Mouse (Mus musculus) embryonic fibroblast, embryonic 13.5 days (primary cell): Measurements from ENCODE around the gene Hps4.

Source experiments
- CTCF ChIP-seq: IDR thresholded peaks from 2 replicates; pipeline ENCODE4 v1.5.1; 2011; ENCODE audit warnings: mild to moderate bottlenecking, control low read depth, low read length, moderate library complexity, borderline replicate concordance; ENCODE audit not compliant: insufficient read depth
- POLR2A ChIP-seq: IDR thresholded peaks from 2 replicates; pipeline ENCODE4 v1.6.1; 2011; ENCODE audit warnings: low read depth, mild to moderate bottlenecking, control low read depth, low read length, moderate library complexity

DNA sequence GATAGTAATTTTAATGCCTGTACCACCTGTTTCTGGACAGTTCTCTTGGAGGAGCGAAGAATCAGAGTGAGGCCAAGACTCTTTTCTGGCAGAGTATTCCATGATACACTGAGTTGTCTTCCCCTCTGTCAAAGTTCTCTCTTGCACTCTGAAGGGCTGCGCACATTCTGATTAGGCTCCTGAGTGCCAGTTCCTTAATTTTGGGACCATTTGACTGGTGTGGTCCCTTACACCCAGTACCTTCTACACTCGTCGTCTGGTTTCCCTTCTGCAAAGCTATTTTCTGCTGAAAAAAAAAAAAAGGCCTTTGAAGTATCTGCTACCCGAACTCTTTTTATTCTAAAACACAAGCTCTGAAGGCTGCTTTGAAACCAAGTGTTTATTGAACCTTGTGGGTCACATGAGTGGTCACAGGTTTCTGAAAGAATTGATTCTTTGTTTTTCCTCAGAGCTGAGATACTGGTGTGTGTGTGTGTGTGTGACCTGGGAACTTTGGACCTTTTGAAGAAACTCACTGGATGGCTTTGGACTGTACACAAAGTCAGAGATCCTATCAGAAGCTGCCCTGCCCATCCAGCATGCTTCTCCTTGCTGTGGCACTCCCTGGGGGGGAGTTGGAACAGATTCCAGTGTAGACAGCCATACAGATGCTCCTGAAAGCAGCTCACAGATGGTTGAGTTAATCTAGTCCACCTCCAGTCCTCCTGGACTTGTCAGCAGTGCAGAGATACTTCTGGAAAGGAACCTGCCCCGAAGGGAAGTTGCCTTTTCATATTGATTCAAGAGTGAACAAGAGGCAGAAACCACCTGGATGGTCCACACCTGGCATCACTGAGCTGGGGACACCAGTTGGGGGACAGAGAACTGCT lies 1.4 kb downstream of the Hps4 start:
- TF ChIP-seq CTCF = no peak
- no peak for TF ChIP-seq POLR2A
